Mouse (Mus musculus): Measurements from ENCODE around the gene Nkd1. TPM values are rescaled to one million over a fixed set of nuclear protein-coding genes. Genes with fewer than 3 reads are reported as not detected.

Nkd1 gene
- total RNA-seq, 2 experiments from 2014 or later = 10.8 to 15.0 TPM

DNA sequence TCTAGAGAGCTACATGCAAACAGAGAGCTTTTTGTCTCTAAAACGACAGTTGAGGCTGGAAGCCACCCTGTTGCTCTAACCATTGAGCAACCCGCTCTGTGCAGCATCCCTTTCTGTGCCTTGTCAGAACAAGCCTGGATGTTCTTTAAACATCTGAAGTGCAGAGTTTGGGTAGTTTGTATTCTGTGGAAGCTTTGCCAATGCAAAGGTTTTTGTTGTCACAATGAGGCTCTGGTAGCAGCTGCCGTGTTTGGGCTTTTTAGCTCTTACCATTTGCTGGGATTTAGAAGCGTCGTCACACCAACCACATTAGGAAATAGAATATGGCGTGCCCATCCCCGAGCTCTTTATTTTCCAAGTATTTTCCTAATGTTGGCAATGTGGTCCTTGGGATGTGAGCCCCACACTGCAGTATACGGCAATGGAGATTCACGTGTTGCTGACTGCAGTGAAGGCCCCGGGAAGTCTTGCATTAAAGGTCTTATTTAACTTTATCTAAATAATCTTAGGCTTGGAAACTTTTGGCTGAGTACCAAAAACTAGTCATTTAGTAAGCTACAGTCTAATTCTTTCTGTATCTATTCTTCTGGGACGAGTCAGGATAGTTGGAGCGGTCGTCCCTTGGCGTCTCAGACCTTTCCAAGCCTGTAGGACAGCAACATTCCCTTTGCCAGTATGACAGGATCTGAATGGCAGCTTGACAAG, 51.9 kb downstream of the Nkd1 start:
- no peak for DNase-seq (ENCODE audit: extremely low spot score in 1 of 2, low spot score in 1 of 2)

DNA sequence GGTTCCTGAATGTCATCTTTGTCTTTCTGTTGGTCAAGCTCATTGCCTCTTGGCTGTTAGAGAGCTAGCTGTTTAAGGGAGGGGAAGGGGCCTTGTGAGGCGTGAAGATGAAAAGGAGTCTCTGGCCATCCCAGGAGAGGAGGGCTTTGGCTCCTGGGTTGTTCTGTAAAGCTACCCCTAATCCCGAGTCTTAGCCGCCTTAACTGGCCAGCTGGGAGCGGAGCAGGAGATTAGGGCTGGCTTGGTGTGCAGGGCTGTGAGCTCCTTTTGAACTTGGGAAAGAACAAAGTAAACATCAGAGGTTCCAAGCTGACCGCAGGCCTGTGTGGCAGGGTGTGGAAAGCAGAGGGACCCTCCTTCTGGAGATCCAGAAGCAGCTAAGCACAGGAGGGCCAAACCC, 53.8 kb downstream of the Nkd1 start:
- no peak for DNase-seq (ENCODE audit: extremely low spot score in 1 of 2, low spot score in 1 of 2)

DNA sequence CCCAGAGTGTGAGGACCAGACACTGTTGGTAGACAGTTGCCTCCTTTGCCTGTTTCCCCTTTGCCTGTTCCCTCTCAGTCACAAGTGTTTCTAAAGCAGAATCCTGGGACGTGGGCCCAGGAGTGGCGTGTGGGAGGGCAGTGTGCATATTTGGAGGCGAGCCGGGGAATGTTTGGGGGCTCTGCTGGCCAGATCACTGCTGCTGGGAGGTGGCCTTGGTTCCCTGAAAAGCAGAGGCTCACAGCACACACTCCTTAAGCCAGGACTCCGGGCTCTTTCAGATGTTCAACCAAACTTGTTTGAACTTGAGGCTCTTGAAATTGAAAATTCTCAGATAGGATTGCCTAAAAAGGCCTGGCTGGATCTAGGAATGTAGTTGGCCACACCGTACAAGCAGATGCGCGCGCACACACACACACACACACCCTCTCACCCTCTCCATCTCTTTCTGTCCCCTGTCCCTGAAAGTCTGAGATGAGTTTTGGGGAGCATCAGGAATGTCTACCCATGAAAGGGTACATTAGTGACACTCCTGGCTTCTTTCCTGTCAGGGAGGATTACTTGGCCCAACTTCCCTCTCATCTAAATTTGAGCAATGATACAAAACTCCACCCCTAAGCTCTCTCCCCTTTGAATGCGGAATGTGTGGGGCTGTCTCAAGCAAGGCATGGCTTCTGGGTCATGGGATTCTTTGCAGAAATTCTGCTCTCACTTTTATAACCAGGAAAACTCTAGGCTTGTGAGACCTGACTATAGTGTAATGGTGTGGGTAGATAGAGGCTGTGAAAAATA, 55.4 kb downstream of the Nkd1 start:
- DNase-seq (ENCODE audit: extremely low spot score in 1 of 2, low spot score in 1 of 2) = no peak

DNA sequence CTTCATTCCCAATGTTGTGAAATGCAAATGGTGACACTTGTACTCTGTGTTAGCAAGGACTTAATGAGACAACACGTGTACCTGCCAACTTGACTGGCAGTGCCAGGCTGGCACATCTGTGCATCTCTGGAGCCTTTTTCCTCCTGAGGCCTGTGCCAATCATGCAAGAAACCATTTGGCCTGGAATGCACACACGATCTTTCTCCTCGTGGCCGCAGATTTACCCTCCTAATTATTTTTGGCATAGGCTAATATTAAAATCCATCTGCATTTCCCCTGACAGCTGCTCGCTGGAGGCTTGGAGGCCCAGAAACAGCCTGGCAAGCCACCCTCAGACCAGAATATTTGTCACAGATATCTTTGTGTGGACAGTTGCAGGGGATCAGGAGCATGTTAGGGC, 56.5 kb downstream of the Nkd1 start:
- no peak for DNase-seq (ENCODE audit: extremely low spot score in 1 of 2, low spot score in 1 of 2)

DNA sequence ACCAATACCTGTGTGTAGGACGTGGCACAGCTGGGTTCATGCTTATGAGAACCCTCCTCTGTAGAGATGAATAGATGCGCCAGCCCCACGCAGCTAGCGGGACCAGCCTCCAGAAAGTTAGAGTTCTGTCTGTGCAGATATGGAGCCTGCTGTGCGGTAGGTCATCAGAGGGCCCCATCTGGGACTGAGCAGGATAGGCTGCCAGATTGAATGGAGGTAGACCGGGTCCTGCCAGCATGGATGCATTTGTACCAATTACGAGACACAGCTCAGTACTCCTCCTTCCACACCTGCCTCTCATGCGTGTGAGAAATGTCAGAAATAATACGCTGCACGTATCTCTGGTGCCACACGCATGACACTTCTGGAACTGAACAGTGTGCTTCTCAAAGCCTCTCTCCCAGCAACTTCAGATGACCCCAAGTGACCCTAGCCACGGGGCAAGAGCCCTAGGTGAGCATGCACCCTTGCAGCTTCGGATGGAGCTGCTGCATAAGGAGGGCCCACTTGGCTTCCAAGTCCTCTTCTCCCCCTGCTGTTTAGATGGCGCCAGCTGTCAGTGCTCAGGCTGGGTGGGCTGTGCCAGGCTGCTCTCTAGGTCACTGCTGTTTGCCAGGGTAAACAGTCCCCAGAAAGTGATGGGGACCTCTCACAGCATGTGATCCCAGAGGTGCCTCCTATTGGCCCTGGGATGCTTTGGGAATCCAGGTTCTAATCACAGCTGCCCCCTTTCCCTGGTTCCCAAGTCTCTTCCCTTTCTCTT, 57.4 kb downstream of the Nkd1 start:
- no peak for DNase-seq (ENCODE audit: extremely low spot score in 1 of 2, low spot score in 1 of 2)

DNA sequence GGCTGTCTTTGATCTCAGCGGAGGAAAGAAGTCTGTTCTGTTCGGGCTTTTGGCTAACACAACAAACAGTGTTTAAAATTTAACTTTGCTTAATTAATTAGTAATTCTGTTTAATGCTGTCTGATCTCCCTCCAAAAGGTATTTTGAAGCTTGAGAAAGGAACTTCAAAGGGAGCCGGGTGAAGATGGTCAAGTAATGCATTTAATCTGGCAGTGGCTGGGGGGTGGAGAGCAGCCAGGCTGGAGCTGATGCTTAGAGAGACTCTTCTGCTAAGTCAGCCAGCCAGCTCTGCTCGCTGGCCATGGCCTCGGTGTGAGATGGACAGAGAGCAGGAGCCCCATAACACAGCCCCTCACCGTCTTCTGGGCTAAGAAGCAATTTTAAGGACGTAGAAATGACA, 58.1 kb downstream of the Nkd1 start:
- no peak for DNase-seq (ENCODE audit: extremely low spot score in 1 of 2, low spot score in 1 of 2)

DNA sequence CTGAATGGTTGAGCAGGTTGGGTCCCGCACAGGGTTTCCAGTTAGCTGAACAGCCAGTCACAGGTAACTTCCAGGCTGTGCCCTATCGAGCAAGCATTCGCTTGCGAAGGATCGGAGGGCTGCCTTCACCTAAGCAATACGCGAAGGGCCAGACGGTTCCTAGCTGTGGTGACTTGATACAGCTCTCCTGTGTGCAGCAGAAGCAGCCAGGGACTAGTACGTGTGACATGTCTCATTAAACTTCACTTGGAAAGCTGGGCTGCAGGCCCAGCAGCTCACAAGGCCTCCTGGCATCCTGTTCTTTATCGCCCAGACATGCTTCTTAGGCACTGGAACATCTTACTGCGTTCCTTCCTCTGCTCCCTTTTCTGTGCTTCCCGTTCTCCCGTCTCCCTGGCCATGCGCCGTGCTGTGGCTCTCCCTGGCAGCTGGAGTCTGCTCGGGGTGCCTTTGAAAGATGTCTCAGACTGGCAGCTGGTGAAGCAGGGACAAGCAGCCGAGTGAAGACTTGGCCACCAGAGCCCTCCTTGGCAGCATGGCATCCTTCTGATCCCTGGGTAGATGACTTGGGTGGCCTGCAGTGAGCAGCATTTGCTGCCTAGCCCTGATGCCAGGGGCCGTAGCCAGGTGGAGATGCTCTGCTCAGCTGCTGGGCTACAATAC, 58.6 kb downstream of the Nkd1 start:
- DNase-seq (ENCODE audit: extremely low spot score in 1 of 2, low spot score in 1 of 2) = no peak

DNA sequence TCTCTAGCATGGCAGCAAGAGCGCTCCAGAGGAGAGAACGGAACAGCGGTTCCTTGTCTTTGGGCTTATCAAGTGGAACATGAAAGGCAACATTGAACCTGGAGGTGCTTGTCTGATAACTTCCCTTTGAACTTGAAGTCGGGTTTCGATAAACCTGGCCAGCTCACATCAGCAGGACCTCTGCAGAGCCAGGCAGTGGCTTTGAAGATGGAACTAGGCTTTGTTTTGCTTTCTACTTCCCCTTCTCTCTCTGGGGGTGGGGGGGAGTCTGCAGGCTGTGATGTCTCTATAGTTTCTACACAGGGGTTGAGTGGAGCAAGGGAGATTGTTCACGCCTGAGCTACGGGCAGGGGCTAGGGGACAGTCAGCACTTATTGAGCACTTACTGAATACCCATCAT, 59.6 kb downstream of the Nkd1 start:
- DNase-seq (ENCODE audit: extremely low spot score in 1 of 2, low spot score in 1 of 2) = no peak

DNA sequence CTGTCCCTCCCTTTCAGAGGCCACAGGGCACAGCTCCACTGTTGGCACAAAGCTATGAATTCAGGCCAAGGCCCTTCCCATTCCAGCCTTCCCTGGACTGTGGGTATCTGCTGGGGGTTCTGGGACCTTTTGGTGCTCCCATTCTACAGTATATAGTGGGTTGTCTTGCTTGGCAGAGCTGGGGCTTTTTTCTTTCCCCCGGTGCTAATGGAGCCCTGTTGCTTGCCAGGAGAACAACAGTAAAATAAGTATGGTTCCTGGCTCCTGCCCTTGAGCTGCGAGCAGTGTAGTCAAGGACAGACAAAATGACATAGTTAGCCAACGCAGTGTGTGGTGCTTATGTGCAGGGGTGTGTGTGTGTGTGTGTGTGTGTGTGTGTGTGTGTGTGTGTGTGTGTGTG, 62.7 kb downstream of the Nkd1 start:
- no peak for DNase-seq (ENCODE audit: extremely low spot score in 1 of 2, low spot score in 1 of 2)

DNA sequence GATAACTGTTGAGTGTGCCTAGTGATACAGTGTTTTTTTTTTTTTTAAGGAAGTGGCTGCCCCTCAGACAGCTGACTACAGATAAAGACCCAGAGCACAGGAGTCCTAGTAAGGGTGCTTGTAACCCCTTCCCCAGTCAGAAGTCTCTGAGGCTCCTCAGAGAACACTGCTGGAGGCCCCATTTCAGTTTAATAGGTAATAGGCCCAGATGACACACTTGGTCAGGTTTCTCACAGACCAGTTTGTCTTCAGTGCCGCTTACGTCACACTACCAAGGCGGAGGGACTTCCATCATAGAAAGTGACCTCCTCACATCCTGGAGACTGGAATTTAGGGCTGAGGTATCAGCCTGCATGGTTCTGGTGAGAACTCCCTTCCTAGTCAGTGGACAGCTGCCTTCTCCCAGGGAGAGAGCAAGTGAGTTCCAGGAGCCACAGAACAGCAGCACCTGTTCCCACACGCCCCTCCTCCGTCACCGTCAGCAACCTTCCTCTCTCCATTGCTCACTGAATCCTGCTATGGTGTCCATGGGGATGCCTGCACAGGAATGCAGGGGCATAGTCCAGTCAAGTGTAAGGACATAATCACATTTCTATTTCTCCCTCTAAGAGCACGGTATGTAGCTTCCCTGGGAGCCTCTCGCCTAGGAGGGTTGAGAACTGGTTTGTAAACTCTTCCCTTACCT, 67.2 kb downstream of the Nkd1 start:
- DNase-seq (ENCODE audit: extremely low spot score in 1 of 2, low spot score in 1 of 2) = no peak

DNA sequence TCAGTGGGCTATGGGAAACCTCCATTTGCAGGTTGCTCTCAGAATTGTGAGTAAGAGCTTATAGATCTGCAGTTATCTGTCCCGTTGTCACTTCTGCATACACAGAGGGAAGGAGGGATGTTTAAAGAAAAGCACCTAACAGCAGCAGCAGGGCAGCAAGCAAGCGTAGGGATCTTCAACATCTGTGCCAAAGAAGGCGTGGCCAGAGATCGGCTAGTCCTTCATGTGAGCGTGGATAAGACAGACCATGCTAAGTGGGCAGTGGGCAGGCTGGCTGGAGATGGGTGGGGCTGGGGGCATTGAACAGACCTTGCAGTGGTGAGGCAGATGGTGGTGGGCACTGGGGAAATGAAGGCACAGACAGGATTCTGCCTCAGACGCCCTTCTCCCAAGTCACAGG, 69.1 kb downstream of the Nkd1 start:
- no peak for DNase-seq (ENCODE audit: extremely low spot score in 1 of 2, low spot score in 1 of 2)

DNA sequence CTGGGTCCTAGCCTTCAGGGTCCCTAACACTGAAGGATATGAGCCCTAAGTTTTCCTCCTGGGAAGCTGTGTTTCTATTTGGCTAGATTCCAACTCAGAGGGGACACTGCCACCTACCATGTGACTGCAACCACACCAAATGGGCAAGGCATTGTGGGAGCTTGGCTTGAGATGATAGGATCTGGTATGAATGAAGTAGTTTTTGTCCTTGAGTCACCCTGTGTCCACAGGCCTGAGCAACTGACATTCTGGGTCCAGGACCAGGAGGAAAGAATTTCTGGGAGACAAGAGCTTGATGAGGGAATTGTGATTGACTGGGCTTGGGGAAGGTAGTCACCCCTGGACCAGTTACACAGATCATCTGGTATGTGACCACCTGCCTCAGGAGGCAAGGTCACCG, 72.8 kb downstream of the Nkd1 start:
- DNase-seq (ENCODE audit: extremely low spot score in 1 of 2, low spot score in 1 of 2) = no peak

DNA sequence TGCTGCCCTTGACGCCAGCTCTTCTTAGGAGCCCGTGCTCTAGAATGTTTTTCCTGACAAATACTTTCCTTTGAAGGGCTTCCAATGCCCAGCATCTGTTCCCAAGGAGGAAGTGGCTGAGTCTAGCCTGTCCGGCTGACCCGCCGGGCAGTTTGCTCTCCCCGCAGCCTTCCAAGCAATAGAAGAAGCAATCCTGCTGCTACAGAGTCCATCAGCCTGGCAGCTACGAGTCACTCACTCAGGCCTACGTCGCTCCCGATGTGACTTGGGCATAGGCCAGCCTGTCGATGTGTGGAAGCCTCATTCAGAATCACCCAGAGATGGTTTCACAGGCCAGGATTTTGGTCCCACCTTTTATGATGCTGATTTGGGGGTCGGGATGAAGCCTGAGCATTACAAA, 74.9 kb downstream of the Nkd1 start:
- DNase-seq (ENCODE audit: extremely low spot score in 1 of 2, low spot score in 1 of 2) = no peak

DNA sequence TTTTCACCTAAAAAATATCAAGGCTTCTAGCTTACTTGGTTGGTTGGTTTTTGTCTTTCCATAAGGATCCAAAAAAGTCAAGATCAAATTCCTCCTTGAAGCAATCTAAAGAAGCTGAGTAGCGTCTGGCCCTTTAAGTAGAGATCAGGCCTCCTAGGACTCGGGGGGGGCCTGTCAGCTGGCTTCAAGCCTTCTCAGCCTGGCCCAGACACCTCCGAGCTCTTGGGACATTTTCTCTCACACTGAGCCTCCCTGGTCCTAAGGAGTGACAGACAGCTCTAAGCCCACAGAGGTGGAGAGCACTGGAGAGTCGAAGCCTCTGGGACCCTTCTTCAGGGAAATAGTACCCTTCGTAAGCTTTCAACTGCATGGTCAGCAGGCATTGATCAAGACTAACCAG, 77.4 kb downstream of the Nkd1 start:
- DNase-seq (ENCODE audit: extremely low spot score in 1 of 2, low spot score in 1 of 2) = no peak

DNA sequence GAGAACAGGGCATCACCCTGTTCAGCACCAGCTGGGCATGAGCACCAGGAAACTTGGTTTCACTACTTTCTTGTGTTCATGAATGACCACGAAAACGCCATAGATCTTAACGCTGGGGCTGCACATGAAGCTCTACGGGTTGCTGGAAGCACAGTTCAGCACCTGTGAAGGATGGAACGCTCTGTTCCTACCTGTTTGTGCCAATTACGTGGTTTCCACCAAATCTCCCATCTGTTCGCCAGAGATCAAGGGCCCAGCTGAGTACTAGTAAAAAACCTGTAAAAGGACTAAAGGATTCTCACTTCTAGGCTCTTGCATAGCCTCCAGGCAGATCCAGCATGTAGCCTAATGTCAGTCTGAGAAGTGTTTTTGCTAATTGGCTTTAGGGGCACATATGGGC, 78.3 kb downstream of the Nkd1 start:
- no peak for DNase-seq (ENCODE audit: extremely low spot score in 1 of 2, low spot score in 1 of 2)

DNA sequence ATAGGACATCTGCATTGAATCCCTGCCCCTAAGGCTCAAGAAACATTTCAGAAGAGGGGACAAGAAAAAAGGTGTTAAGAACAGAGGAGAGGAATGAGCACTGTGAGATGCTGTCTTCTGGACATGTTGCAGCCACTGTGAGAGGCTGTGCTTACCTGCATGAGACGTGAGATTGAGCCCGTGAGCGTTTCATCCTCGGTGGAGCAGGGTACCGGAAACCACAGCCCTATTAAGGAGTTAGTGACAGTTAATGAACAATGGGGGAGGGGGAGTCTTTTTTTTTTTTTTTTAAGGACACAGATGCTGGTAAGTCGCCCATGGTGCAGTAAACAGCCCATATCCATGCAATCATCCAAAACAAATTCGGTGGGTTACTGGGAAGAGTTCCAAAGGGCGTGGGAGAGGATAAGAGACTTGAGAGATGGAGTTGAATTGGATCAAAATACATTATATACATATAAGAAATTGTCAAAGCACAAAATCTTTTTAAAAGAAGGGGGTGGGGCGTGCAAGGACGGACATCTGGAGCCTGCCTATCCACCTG, 82.4 kb downstream of the Nkd1 start:
- no peak for DNase-seq (ENCODE audit: extremely low spot score in 1 of 2, low spot score in 1 of 2)

DNA sequence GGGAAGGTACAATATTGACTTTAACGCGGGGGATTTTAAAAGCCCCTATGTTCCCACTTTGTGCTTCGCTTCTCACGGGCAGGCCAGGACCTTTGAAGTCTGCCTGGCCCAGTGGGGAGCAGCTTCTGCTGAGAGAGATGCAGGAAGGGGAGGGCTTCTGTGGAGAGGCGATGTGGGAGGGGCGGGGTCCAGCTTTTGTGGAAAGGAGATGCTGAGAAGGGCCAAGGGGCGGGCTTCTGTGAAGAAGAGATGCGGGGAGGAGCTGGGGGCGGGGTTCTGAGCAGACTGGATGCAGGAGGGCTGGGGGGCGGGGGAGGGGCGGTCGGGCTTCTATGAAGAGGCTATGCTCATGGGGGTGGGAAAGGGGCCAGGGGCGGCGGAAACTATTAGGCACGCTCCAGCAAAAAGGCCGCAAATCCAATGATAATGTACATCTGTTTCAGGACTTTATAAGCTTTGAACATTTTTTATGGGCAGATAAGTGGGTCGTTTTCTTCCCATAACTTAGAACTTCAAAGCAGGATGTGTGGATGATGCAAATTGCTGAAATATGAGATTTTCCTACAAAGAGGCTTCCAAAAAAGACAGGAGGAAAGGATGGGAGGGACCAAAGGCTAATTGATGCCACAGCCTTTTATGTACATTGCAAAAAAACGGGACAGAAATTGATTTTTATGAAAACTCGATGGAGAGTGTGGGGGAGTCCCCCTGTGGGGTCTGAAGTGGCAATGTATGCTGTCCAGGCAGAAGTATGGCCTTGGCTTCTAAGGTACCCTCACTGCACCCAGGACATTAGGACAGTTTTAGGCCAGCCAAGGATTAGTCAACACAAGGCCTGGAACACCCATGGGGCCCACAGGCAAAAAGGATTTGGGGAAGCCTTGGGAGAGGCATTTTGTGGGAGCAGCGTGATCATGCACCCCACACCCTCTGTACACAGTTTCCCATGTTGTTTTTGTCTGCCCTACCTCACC, 83.2 kb downstream of the Nkd1 start:
- DNase-seq (ENCODE audit: extremely low spot score in 1 of 2, low spot score in 1 of 2) = no peak

DNA sequence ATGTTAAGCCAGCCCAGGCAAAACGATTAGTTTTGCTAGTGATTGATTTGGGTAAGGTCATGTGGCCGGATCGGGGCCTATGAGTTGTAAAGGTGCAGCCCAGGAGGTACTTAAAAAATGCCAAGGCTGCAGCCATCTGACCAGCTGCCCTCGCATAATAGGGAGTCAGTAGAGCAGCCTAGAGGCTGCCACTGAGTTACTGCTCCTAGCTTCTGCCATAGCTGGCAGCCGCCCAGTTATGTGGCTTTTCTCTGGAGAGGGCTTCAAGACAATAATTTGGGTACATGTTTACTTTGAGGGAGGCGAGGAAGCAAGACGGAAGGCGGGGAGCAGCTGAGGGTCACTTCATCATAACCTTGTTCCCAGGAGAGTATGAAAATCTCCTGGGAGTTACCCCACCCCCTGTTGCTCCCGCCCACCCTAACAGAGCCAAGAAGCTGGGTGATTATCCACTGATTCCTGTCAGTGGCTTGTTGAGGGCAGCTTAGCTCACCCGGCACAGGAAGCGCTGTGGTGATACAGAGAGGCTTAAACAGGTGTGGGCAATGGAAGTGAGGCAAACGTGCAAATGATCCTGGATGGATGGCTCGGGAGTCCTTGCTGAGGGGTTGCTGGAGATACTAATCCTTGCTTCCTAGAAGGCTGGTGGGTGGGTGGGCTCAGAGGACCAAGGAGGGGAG, 84.3 kb downstream of the Nkd1 start:
- DNase-seq (ENCODE audit: extremely low spot score in 1 of 2, low spot score in 1 of 2) = no peak

Measured in layer of hippocampus, postnatal 25 days (tissue).